Mouse (Mus musculus): ENCODE results near the gene Plbd2.

DNA sequence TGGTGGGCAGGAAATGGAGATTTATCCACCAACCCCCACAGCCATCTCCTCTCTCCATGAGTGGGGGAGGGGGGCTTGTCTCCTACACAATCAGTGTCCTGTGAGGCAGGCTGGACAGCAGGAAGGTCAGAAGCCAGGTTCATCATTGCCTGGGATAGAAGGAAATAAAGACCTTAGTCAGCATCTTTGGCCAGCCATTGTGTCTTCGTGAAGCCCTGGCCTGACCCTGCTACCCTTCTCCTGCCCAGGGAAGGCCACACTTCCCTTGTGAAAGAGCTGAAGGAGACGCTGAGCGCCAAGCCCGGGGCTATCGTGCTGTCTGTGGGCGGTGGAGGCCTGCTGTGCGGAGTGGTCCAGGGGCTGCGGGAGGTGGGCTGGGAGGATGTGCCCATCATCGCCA is 22.2 kb downstream of the Plbd2 start:
- TF ChIP-seq CTCF (IDR thresholded peaks at IDR 0.05; ENCODE audit: borderline replicate concordance, extremely low read depth, insufficient read depth, insufficient read length) (no peak), POLR2A (IDR thresholded peaks at IDR 0.05; ENCODE audit: borderline replicate concordance, extremely low read depth, insufficient read depth, insufficient read length, poor library complexity, severe bottlenecking) (no peak)
